Mouse (Mus musculus): ENCODE results near the gene Arhgef10l.

GRCm38 (mm10) chr4:140684881-140685303, 19.1 kb upstream of the Arhgef10l start:
- TF ChIP-seq POLR2A (IDR thresholded peaks at IDR 0.05; ENCODE audit: borderline replicate concordance, extremely low read depth, low read depth, low read length): no peak
- no peak for TF ChIP-seq CTCF (IDR thresholded peaks at IDR 0.05; ENCODE audit: insufficient read depth, low read length)

Data from lung, adult 2 months (tissue).